Mouse (Mus musculus): ENCODE results near the gene Gm5150. TPM values are rescaled to one million over a fixed set of nuclear protein-coding genes. Genes with fewer than 3 reads are reported as not detected.
"Not testable (repeated sequence)": the region's sequence is repeated elsewhere in the genome, so short reads cannot be mapped to it uniquely, and the experiment has no call there.

Gm5150 gene
- polyA plus RNA-seq (2012; rRNA removed), result not detected in 2 replicates

- DNase-seq (ENCODE audit: extremely low spot score in 1 of 2, low spot score in 1 of 2), result no peak
Observed at GRCm38 (mm10) chr3:16006215-16006614, at the start of gene Gm5150. Gene Gm5150 (minus strand): TSS chr3:16006437.

GRCm38 (mm10) chr3:16051736-16052135 lies 45.5 kb upstream of the Gm5150 start:
- not testable (repeated sequence) for DNase-seq (ENCODE audit: extremely low spot score in 1 of 2, low spot score in 1 of 2)

GRCm38 (mm10) chr3:16047288-16047687 lies 41.1 kb upstream of the Gm5150 start:
- no peak for DNase-seq (ENCODE audit: extremely low spot score in 1 of 2, low spot score in 1 of 2)

GRCm38 (mm10) chr3:16043315-16043714 lies 37.1 kb upstream of the Gm5150 start:
- DNase-seq (ENCODE audit: extremely low spot score in 1 of 2, low spot score in 1 of 2), result peak; percentile 5 to 75

GRCm38 (mm10) chr3:16024988-16025387 lies 18.8 kb upstream of the Gm5150 start:
- DNase-seq (ENCODE audit: extremely low spot score in 1 of 2, low spot score in 1 of 2), result peak; percentile 8 to 85

- no peak for DNase-seq (ENCODE audit: extremely low spot score in 1 of 2, low spot score in 1 of 2)
Observed at GRCm38 (mm10) chr3:16022214-16022613, 16.0 kb upstream of the Gm5150 start.

- DNase-seq (ENCODE audit: extremely low spot score in 1 of 2, low spot score in 1 of 2), result not testable (repeated sequence)
Observed at GRCm38 (mm10) chr3:16014456-16014855, 8.2 kb upstream of the Gm5150 start.

GRCm38 (mm10) chr3:16007827-16008226 lies 1.6 kb upstream of the Gm5150 start:
- DNase-seq (ENCODE audit: extremely low spot score in 1 of 2, low spot score in 1 of 2), result no peak

GRCm38 (mm10) chr3:16003890-16004633 lies 2.2 kb downstream of the Gm5150 start:
- DNase-seq (ENCODE audit: extremely low spot score in 1 of 2, low spot score in 1 of 2), result no peak

GRCm38 (mm10) chr3:15999479-15999878 lies 6.8 kb downstream of the Gm5150 start:
- not testable (repeated sequence) for DNase-seq (ENCODE audit: extremely low spot score in 1 of 2, low spot score in 1 of 2)

- DNase-seq (ENCODE audit: extremely low spot score in 1 of 2, low spot score in 1 of 2), result no peak
Observed at GRCm38 (mm10) chr3:15982216-15982615, 24.0 kb downstream of the Gm5150 start.

GRCm38 (mm10) chr3:15956921-15957320 lies 49.3 kb downstream of the Gm5150 start:
- DNase-seq (ENCODE audit: extremely low spot score in 1 of 2, low spot score in 1 of 2), result no peak

Other genes starting within 250 kb of the Gm5150 start
- not detected in 2 replicates for gene Sirpb1c, start 157.9 kb downstream of the Gm5150 start, polyA plus RNA-seq (2012; rRNA removed)